Mouse (Mus musculus) cerebellum, postnatal 25 days (tissue): ENCODE measurements around the gene Syn3.
A peak's percentile ranks its signal among the peaks of the same experiment; 100 is the strongest.

Source experiments
- DNase-seq, 2 experiments: peaks; one replicate each; pipeline ENCODE4 v3.0.0; 2021; ENCODE audit warnings: mixed read lengths in 2 of 2

The Syn3 gene

DNA sequence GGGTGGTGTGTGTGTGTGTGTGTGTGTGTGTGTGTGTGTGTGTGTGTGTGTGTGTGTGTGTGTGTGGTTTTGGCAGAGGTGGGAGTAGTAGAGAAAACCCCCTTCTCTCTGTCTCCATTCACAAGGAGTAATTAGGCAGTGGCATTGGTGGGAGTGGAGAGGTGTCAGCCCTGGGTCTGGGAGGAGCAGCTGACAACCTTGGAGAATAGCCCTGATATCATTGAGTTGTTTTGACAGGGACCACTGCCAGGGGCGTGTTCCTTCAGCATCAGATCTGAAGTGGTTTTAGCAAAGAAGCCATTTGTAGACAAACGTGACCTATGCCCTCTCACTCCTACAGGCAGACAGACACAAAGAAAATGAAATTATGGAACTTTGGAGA is 195.2 kb downstream of the Syn3 start:
- DNase-seq, result no peak

DNA sequence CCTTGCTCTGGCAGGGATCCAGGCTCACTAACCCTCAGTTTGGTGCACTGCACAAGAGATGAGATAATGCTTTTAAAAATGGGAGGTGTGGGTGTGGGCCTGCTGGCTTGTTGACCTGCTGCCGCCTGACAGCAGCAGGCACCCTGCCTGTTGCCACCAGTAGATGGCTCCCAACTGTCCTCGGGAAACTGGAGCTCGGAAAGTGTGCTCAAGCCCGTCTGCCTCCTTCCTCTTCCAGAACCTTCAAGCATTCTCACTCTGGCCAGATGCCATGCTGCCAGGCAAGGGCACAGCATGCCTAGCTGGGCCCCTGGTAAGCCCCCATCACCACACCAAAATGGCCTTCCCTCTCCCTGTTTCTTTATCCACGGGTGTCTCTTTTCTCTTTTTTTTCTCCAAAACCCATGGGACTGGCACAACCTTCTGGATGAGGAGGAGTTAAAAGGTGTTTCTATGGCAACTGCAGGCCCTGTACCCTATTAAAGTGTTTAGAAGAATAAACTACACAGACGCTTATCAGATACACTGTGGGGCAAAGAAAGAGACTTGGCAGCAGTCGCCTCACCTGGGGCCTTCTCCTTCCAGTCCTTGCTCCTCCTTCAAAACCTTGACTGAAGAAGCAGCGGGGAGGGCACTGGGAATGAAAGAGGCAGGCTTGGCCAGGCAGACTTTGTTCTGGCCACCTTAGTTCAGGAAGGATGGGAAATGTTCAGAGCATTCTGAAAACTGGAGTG is 195.8 kb downstream of the Syn3 start:
- DNase-seq, result peak; percentile 79 to 86

DNA sequence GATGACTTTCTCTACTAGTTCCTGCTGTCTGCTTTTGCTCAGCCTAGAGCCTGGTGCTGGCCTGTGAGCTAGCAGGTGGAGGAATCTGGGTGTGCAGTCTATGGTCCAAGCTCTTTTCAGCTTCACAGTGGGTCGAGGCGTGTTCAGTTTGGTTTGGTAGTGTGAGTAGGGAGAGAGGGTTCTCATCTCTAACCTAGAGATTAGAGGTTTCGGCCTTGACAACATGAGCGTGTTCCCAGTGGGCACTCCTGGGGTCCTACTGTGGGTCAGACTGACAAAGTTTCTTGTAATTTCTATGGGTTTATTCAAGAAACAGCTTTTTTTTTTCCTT is 196.4 kb downstream of the Syn3 start:
- peak; percentile 27 for DNase-seq

DNA sequence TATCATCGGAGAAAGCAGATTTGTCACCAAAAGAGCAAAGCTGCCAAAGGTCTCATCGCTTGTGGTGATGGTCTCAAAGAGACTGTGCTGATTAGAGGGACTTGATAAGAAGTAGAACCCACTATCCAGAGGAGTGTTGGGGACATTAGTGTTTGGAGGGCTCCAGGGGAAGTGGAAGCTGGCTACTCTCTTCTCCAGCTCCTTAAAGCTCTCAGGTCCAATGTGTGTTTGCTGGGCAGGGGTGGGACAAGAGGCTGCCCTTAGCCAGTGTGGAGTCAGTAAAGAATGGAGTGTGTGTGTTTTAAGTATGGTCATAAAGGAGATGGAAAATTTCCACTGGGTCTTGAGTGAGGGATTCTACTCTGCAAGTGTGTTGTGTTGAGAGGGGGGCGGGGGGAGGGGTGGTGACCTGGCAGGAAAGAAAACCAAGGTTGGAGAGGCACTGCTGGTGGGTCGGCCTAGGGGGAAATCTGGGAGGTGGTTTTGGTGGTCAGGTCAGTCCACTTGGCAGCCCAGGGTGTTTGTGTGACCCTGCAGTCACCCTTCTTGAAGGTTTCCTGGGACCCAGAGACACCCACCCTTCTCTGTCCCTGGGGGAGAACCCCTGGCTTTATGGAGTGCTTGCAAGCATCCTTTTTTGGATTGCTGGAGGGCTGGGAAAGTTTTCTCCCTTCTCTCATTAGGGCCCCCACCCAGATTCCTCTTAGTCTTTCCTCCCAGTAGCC is 196.9 kb downstream of the Syn3 start:
- no peak for DNase-seq

- DNase-seq, result no peak
Measured at GRCm38 (mm10) chr10:86301117-86301490, 197.6 kb downstream of the Syn3 start.

GRCm38 (mm10) chr10:86300293-86301116 is 198.2 kb downstream of the Syn3 start, which contains the start of gene Timp3:
TSS of gene Timp3 (plus strand) at chr10:86300372.
- peak; percentile 49 to 62 for DNase-seq

DNA sequence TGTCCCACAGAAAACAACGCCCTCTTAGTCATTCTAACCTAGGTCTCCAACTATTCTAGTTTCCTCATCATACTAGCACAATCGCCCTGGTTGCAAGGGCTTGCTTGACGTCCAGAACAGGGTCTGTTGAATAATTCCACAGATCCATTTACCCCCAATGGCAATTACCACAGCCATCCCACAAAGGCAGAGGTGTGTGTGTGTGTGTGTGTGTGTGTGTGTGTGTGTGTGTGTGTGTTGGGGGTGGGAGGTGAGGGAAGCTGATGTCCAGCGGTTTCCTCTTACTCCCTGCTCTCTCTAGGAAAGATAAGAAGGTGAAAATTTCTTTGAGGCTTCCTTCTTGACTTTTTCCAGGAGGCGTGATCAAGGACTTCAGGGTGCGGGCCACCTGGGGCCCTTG is 198.9 kb downstream of the Syn3 start:
- DNase-seq, result no peak

DNA sequence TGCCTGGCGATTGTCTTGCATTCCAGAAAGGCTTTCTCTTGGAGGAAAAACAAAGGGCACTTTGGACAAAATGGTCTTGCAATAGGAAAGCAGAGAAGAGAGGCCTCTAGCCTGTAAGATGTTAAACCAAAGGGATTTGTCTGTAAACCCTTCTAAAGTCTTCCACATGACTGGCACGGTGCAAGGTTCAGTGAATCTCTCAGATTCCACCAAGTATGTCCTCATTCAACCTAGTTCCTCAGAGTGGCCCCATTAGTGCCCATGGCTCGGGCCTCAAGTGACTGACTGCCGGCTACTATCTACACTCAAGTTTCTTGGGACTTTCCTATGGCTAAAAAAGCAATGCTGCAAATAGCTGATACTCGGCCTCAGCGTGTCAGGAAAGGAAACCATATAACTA is 200.4 kb downstream of the Syn3 start:
- no peak for DNase-seq

GRCm38 (mm10) chr10:86297307-86297706 is 201.4 kb downstream of the Syn3 start:
- no peak for DNase-seq

GRCm38 (mm10) chr10:86296111-86296510 is 202.6 kb downstream of the Syn3 start:
- DNase-seq, result peak; percentile 83 to 86

DNA sequence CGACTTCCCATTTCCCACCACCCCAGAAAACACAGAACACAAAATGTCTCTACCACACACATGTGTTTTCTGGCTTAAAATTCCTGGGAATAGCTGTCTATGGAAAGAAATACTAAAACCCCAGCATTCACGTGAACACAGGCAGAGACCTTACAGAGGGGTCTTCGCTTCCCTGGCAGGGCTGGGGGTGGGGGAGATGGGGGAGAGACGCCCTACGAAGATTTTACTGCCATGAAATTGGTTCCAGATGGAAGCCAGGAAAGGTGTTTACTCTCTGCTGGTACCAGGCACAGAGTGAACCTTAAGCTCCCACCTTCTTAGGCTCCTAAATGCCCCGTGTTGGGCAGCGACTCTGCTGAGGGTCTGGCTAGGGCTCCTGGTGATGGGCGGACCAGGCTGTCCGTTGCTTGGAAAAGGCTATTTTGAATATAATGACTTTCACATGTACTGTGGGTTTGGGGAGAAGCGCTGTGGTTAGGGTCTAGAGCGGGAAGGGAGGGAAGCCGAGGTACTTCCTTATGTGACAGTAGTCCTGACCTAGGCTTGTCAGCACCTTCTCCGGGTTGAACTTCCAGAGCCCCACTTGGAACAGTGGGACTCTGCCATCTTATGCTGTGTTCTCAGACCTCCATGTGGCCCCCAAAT is 203.1 kb downstream of the Syn3 start:
- DNase-seq, result no peak

DNA sequence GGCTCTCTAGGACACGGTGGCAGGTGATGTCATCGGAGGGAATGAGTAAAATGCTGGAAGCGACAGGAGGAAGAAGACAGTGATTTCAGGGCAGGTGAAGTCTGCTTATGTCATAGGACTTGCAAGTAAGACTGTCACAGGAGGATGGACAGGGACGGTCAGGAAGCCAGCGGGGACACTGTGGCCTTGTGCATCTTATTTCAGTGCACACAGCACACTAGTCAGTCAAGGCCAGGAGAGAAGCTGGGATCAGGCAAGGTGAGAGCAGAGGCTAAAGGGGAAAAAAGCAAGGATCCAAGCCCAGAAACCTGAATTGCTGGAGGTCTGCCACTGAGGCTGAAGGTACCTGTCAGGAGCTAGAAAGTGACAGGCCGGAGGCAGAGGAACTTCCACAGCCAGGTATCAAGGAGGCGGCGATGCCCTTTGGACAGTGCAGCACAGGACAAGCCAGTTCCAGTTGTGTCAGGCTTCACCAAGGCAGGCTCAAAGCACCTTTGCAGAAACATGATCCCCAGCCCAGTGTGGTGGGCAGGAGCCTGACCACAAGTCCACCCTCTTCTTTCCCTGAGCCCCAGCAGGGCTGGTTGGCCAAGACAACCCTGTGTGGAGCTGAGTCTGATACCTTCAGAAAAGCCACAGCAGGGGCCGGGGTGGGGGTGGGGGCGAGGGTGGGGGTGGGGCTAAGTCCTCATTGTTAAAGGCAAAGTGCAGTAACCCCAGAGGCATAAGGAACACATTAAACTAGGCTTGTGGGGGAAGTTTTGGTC is 203.9 kb downstream of the Syn3 start:
- DNase-seq, result no peak

GRCm38 (mm10) chr10:86293880-86294279 is 204.8 kb downstream of the Syn3 start:
- DNase-seq, result no peak

GRCm38 (mm10) chr10:86290109-86290771 is 208.5 kb downstream of the Syn3 start:
- no peak for DNase-seq

DNA sequence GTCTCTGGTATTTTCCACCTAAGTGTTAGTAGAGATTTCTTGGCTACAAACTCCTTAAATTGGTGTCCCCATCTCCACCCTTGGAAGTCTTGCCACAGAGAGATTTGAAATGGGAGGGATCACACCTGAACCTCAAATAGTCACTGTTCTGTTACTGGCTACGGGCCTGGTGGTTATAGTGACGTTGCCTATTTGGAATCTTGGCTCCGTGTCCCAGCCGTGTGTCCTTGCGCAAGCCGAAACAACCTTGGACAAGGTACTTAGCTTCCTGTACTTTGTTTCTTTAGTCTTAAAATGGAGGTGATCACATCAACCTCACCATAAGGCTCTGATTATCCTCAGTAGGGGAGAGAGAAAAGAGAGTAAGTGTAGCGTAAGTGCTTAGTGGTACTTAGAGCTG is 212.2 kb downstream of the Syn3 start:
- no peak for DNase-seq

DNA sequence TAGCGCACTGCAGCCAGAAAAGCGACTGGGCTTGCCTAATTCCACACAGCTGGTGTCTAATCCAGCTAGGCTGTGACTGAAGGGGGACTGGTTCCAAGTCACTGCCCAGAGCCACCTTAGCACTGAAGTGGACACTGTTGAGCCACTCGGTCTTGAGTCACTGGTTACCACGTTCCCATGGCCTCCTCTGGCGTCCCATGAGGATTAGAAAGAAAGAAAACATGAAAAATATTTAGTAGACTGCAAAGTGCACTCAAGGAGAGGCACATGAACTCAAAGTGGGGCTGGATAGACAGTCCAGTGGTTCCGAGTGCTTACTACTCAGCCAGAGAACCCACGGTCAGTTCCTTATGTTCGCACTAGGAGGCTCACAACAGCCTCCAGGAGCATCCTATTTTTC is 217.5 kb downstream of the Syn3 start:
- DNase-seq, result no peak

DNA sequence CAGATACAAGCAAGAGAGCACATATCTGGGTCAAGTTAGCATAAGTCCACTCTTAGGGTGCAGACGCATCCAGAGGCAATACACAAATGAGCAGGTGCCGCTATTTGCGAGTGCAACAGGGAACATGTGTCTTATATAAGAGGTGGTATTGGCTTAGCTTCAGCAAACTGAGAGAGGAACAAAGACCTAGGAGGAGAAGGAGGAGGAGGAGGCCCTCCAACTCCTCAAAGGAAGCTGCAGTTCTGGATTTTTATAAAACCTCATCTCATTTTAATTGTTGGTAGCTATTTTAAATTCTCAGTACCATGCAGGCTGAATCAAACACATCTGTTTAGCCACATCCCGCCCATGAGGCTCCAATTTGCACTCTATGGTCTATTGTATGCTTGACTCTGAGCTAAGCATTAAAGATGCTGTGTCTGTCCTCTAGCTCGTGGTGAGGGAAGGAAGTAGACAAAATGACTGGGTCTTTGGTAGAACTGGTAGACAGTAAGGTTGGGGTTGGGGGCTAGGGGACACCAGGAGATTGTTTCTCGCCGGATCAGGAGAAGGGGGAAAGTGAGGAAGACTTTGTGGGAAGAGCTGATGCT is 219.0 kb downstream of the Syn3 start:
- no peak for DNase-seq

GRCm38 (mm10) chr10:86278481-86278880 is 220.2 kb downstream of the Syn3 start:
- DNase-seq, result no peak

- DNase-seq, result no peak
Measured at GRCm38 (mm10) chr10:86277327-86277726, 221.4 kb downstream of the Syn3 start.

DNA sequence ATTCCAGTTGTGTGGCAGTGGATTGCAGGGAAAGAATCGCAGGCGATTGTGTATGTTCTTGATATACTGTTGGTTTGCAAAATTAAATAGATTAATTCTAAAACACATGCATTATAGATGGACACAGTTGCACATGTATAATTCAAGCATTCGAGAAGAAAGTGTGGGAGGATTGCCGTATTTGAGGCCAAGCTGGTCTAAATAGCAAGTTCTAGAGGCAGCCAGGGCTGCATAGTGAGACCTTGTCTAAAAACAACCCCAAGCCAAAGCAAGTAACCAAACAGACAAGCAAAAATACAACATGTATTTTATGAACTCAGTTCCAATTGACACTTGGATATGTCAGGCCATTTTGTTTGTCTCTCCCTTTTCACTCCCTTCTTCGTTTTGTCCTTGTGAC is 223.1 kb downstream of the Syn3 start:
- no peak for DNase-seq

DNA sequence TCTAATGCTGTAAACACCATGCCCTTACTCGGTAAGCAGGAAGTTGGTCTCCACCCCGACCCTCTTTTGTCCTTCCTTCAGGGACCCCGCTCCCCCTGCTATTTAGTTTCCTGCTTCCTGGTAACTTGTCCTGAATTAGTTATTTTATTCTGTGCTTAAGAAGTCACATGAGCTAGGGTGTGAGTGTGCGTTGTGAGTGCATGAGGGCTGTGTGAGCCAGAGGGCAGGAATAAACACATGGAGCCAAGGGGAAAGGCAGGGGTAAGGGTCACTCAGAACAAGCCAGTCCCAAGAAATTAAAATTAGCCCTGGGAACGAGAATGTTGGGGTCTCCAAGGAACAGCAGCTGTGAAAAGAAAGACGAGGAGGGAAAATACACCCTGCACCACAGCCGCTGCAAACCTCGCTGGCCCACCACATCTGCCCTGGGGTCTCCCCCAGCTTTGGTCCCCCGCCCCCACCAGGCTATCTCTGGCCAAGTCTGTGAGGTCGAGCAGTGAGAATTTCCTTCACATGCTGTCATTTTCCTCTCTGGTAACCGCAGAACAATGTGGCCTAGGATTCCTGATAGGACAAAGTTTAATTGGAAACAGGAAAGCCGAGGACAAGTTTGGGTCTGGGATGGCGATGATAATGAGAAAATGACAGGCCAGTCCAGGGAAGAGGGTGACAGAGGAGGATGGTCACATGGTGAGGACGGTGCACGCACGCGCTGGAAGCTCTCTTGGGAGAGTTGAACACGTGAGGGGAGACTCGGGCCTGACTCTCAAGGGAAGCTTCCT is 225.1 kb downstream of the Syn3 start:
- DNase-seq, result no peak
